Mouse (Mus musculus): ENCODE data around the gene Nsun6.

Gene Nsun6

GRCm38 (mm10) chr2:14992531-14992930 lies 62.3 kb downstream of the Nsun6 start:
- DNase-seq (ENCODE audit: low read depth, low spot score): no peak

- no peak for DNase-seq (ENCODE audit: low read depth, low spot score)
Observed at GRCm38 (mm10) chr2:14989350-14989749, 65.5 kb downstream of the Nsun6 start.

GRCm38 (mm10) chr2:14988451-14988850 lies 66.4 kb downstream of the Nsun6 start:
- no peak for DNase-seq (ENCODE audit: low read depth, low spot score)

- no peak for DNase-seq (ENCODE audit: low read depth, low spot score)
Observed at GRCm38 (mm10) chr2:14984029-14984428, 70.8 kb downstream of the Nsun6 start.

GRCm38 (mm10) chr2:14961493-14961892 lies 93.4 kb downstream of the Nsun6 start:
- no peak for DNase-seq (ENCODE audit: low read depth, low spot score)

GRCm38 (mm10) chr2:14960963-14961488 lies 93.8 kb downstream of the Nsun6 start:
- DNase-seq (ENCODE audit: low read depth, low spot score): no peak

- DNase-seq (ENCODE audit: low read depth, low spot score): no peak
Observed at GRCm38 (mm10) chr2:14953090-14953489, 101.8 kb downstream of the Nsun6 start.
